Mouse (Mus musculus) layer of hippocampus, adult 9-10 months (tissue): ENCODE results near the gene Slc35b1.
"Not testable (repeated sequence)": the region's sequence is repeated elsewhere in the genome, so short reads cannot be mapped to it uniquely, and the experiment has no call there.

ENCODE experiments used
- DNase-seq: peaks from one replicate; pipeline ENCODE4 v3.0.0; 2022; ENCODE audit warnings: low spot score

Slc35b1 gene

DNA sequence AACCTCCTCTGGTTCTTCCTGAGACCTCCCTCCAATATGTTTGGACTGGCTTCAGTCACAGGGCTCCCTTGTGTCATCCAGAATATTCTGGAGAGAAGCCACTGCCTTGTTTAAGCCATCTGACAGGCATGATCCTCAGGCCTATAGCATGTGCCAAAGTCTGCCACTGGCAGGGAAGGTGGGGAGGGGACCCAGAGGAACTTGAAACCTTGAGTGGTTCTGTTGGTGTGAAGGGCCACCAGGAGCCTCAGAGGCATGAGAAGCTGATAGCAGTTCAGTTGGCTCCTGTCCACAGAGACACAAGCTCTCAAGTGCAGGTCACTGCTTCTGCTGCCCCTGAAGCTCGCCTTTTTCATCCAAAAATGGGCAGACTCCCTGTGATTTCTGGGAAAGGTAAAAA, 12.1 kb downstream of the Slc35b1 start:
- no peak for DNase-seq

DNA sequence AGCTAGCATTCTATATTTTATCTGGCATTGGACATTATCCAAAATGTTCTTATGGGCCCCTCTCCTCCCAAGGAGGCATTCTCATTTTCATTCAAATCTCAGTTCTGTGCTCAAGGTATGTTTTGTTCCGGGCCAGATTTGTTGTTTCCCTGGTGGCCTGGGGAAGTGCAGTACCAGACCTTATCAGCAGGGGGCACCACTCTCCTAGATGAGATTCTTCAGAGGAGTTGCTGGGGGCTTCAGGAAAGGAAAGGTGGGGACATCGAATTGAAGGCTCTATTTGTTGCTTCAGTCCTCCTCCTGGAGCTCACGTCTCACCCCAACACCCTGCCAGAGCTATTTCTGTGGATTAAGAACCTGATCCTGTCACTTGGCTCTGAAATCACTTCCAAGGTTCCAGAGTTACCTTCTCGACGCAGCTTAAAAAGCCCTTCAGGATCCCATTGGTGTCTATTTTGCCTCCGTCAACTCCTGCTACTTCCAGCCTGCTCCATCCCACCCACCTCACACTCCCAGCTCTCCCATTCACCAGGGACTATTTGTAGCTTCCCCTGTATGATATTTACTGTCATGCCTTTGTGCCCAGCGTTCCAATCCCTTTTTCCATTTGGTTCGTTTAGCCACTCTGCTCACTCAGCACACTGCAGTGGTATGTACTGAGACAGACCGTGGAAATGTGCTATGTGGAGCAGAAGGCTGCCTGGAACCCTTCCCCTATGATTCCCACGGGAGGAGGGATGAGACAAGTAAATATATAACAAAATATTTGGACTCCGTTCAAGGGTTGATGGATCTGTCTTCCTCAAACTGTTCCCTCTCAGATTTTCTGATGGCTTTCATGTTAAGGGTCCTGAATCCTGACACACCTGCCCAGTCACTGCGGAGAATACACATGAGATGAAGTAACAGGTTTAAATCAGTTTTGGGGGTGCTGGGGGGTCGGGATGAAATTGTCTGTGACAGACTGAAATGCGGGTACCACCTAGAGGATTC, 13.6 kb downstream of the Slc35b1 start:
- DNase-seq: peak; percentile 62

DNA sequence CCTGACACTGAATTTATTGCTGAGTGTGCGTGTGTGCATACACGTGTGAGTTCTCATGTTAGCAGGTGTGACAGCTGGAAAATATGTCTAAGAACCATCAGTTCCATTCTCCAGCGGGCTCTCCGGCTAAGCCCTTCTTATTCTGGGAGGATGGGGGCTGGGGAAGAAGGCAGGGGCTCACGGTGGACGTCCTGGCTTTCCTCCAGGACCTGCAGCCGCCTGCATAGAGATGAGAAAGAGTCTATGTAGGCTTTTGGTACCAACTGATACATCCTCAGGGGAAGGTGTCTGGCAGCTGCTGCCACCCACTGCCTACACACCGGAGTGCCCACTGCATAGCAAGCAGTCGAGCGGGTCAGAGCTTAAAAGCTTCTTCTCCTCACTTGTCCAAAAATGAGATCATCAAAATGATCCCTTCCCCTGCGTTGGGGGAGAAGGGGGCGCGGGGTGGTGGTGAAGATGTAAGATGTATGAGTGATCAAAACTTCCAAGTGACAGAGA, 15.1 kb downstream of the Slc35b1 start:
- no peak for DNase-seq

DNA sequence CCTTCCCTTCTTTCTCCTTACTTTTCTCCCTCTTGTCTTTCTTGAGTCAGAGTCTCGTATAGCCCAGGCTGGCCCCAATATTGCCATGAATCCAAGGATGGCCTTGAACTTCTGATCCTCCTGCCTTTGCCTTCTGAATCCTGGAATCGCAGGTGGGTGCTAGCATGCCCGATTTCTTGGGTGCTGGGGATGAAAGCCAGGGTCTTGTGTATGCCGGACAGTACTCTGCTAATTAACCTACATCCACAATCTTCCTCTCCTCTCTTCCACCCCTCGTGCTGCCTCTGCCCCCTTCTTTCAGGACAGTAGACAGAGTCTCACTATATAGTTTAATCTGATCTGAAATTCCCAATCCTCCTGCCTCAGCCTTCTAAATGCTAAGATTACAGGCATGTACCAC, 17.1 kb downstream of the Slc35b1 start:
- DNase-seq: no peak

DNA sequence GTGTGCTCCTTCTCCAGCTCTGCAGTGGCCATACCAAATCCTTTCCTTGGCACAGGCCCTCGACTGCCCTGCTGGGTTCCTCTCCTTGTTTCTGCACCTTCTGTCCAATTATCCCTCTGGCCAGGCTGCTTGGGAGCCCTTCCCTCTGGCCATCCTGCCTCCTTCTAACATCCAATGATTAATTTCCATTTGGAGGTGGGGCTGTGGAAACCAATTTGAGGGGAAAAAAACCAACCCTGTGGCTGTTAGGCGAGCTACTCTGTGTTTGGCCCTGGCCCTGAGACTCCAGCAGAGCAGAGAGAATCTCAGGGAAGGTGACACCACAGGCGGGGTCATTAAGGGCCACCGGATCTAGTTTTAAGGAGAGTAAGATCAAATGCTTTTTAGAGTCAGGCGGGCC, 17.7 kb downstream of the Slc35b1 start:
- no peak for DNase-seq

DNA sequence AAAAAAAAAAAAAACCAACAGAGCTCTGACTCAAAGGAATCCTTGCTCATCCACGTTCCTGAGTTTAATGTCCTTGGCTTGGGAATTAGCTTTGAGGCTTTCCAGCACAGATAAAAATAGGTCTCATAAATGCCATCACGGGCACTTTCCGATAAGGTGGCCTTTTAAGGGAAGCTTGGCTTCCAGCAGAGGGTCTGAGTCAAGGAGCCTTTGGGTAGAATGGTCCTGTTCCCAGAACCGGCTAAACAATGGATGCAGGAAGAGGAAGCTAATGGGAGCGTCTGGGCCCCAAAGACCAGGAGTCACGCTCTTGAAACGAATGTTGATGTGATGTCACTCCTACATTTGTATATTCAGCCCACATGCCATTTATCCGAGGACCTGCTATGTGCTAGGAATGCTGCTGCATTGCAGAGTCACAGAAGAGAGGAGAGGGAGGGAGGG, 18.2 kb downstream of the Slc35b1 start:
- no peak for DNase-seq

DNA sequence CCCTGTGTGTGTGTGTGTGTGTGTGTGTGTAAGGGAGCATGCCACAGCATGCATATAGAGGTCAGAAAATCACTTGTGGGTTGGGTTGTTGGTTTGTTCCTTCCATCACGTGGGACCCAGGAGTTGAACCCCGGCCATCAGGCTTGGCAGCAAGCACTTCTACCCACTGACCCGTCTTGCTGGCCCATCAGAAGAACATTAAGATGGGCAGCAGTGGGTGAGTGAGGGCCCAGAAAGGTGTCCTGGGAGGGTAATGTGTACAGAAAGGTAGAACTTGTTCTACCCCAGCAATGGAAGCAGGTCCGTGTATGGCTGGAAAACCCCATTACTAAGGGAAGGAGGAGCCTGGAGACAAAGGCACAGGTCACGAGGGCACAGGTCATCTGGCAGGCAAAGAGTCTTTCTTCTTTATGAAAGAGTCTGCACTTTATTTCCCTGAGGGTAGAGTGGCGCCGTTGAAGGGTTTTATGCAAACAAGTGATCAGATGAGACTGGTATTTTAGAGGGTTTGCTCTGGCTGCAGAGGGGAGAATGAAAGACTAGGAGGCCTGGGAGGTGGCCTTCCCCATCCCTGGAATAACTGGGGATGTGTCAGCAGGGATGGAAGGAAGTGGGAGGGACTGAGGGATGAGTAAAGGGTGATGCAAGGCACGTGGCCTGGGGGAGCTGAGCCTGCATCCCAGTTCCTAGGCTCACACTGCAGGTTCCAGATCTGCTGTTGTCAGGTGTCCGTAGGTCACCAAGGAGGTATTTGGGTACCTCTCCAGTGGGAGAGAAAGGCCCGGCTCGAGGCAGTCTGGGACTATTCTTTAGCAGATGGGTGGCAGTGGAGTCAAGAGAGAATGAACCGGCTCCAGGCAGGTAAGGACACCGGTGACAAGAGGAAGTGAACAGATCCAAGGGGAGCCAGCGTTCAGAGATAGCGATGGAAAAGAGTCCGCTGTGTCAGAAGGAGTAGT, 19.2 kb downstream of the Slc35b1 start:
- DNase-seq: no peak

DNA sequence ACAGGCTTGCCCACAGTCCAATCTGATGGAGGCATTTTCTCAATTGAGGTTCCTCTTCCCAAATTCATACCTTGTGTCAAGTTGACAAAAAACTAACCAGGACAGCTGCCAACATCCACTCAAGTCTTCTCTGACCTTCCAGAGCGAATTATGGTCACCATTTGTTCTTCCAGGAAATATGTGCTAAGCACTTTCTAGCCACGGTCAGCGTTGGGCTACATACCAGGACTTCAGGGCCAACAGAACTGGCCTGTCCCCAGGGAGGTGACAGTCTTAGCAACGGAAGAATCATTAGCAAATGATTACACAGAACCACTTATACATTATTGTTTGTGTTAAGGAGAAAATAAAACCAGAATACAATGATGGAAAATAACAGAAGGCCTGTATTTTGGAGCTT, 21.3 kb downstream of the Slc35b1 start:
- DNase-seq: no peak

DNA sequence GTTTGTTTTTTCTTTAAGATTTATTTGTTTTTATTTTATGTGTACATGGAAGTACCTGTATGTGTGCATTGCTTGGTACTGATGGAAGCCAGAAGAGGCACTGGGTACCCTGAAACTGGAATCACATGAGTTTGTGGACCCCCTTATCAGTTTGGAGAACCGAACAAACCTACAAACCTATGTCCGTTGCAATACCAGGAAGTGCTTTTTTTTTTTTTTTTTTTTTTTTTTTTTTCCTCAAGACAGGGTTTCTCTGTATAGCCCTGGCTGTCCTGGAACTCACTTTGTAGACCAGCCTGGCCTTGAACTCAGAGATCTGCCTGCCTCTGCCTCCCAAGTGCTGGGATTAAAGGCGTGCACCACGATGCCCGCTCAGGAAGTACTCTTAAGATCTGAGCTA, 21.9 kb downstream of the Slc35b1 start:
- DNase-seq: not testable (repeated sequence)

DNA sequence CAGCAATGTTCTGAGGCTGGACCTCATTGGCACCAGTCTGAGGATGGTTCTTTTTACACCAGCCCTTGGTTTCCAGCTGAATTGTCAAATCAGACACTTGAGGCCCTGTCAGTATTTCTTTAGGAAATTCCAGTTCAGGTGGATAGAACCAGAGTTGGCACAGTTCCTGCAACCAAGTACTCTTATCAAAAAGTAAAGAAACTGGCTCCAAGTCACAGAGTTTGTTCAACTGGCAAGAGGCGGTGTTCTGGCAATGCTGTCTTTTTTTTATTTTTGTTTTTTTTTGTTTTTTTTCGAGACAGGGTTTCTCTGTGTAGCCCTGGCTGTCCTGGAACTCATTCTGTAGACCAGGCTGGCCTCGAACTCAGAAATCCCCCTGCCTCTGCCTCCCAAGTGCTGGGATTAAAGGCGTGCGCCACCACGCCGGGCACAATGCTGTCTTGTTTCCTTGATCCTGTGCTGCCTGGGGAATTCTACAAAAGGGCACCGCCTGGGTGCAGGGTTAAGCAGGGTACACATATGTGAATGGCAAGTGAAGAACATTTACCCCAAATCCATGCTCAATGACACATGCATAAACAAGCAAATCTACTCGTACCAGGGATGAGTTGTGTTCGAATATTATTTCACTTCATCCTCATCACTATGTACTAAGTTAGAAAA, 25.1 kb downstream of the Slc35b1 start:
- no peak for DNase-seq

DNA sequence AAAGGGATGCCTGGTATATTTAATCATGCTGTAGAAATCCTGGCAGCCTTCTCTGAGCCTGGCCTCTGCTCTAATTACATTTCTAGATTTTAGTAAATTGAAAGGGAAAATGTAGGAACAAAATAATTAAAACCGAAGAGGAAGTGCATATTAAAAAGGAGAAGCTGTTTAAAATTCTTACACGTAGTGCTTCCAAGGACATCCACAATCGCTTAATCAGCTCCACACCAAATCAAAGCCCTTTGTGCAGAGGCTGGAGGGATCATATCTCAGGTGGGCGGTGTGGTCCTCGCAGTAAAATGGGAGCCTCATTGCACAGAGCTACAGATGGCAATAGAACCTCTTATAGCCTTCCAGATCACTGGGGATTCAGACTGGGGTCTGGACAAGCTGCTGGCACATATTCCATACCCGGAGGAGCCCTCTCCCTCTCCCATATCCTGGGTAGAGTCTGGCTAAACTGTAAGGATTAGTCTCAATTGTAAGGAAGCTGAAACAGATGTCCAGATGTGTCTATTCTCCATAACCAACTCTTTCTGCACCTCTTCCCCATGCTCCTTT, 27.0 kb downstream of the Slc35b1 start:
- DNase-seq: no peak

DNA sequence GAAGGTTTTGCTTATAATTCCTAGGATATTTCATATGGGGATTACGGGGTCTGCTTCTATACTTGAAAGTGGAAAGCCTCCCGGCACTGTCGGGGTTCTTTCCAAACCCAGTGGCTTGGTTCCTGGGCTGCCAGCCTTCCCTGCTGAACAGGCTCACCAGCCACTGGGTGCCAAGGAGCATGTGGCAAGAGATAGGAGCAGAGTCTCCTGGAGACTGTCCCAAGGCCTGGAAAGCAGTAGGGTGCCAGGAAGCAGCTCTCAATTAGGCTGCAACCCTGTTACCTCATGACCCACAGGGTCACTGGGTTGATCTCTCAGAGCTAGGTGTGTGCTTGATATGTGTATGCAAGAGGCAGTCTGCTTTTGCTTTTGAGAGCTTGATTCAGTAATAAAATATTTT, 28.1 kb downstream of the Slc35b1 start:
- no peak for DNase-seq

DNA sequence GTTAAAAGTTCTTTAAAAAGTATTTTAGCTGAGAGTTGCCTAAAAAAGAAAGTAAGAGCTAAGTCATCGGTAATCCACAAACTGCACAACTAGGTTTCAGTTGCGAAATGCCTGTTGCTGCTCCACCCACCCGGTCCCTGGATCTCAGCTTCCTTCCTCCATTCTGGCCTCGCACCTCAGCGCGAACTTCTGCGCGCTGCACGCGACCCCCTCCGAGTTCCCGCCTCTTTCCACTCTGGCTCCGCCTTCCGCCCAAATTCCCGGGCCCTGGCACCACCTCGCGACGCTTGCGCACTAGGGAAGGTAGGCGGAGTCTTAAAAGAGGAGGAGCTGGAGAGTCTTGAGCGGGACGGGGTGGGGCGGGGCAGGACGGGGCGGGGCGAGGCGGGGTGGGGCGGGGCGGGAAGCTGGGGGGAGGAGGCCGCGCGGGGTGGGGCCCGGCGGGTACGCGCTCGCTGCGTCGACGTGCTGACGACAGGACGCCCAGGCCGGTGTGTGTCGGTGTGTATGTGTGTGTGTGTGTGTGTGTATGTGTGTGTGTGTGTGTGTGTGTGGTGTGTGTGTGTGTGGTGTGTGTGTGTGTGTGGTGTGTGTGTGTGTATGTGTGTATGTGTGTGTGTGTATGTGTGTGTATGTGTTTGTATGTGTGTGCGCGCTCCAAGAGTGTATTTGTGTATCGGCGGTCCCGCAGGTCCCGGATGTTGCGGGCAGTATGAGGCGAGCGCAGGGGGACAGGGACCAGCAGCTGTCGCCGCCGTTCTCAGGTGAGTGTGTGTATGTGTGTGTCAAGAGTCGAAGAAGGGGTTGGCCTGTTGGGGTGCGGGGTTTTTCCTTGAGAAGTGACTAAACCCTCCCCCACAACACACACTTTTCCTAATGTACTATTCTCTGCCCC, 29.4 kb downstream of the Slc35b1 start, which contains the start of gene Spop:
TSS of gene Spop (plus strand) at position 440 of the 895 bp plus-strand sequence.
- DNase-seq: peak; percentile 55

DNA sequence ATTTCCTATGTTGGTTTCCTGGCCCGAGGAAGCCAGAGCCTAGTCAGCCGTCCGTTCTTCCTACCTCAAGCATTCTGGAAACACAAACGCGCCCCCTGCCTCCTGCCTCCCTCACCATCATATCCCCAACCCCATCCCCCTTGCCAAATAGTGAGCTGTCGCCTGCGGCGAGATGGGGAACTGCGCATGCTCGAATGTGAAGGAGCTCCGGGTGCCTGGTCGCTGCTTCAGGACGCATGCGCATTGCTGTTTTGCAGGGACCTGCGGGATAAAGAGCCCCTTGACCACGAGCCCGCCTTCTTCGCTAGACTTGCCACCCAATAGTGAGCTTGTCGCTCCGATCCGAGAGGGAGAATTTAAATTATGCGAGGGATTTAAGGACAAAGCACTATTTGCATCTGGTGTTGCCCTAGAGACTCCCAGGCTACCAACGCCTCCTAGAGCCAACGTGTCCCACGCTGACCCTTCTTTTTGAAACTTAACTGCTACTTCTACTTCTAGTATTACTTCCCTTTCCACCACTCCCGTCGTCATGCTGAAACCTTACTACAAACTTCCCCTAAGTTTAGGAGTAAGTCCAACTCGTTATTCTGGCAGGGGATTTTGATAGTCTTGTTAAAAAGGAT, 30.2 kb downstream of the Slc35b1 start:
- peak; percentile 91 for DNase-seq

DNA sequence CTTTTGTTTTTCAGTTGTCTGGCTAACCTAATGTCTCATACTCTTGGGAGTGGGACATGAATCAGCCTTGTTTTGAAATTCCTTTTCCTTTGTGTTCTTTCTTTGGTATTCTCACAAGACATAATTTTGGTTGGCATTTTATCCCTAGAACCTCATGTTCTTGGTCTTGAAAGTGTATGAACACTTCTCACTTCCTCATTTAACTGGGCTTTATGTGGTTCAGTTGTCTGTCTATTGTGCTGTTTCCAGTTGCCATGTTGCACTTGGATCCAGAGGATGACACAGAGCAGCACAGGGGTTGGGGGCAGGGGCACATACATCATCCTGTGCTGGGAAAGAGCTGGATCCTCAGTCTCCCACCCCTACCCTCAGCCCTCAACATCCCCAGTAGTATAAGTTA, 31.4 kb downstream of the Slc35b1 start:
- DNase-seq: no peak

DNA sequence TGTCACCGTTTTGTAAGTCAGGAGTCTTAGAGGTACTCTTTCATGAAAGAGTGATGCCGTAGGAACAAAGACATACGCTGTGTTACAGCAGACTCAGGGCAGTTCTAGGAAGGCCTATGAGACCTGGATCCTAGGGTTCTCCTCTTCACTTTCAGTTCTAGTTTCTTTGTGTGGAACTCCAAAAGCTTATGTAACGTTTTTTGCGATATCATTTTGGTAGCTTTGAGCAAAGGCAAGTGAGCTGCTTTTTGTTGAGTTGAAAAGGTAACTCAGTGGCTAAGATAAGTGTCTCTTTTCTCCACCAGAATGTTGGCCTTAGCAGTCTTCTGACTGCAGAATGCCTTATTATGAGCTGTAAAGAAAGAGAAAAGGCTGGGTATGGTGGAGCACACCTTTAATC, 32.8 kb downstream of the Slc35b1 start:
- no peak for DNase-seq

DNA sequence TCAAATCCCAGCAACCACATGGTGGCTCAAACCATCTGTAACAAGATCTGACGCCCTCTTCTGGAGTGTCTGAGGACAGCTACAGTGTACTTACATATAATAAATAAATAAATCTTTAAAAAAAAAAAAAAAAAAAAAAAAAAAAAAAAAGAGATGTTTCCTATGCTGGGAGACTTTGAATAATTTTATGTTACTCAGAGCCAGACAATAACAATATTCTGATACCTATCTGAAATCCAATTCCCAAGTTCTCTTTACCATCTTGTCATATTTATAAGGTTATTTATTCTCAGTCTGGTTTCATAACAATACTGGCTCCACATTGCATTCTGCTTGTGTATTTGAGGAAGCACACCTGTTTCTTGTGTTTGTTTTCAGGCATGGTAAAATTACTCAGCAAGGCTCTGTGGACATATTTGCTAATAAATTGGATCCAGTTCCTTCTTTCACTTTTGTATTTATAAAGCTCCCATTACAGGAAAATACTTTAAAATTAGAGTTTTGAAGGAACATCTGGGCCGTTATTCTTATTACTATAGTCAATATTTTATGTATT, 36.5 kb downstream of the Slc35b1 start:
- no peak for DNase-seq

DNA sequence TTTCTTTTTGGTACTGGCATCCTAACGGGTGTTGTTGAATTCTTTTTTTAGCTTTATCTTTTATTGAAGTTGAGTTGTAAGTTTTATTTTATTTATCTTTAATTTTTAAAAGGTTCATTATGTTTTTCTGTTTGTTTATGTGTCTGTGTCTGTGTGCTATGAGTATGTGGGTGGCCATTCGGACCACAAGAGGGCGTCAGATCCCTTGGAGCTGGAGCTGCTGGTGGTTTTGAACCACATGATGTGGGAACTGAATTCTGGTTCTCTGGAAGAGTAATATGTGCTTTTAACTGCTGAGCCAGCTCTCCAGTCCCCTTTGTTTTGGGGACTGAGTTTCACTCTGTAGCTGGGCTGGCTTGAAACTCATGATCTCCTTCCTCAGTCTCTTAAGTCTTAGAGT, 39.0 kb downstream of the Slc35b1 start:
- no peak for DNase-seq

DNA sequence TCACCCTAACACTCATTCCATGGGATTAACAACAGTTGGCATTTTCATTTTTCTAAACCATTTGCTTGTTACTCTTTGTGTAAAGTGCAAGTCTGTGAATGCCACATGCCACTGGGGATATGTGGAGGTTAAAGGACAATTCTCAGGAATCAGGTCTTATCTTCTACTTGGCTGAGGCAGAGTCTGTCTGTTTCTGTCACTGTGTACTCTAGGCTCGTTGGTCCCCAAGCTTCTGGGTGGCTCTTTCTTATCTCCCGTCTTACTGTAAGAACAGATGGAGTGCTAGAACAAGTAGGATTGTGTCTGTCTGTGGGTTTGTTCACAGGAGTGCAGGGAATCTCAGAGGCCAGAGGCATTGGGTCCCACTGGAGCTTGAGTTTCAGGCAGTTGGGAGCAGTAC, 46.9 kb downstream of the Slc35b1 start:
- no peak for DNase-seq

DNA sequence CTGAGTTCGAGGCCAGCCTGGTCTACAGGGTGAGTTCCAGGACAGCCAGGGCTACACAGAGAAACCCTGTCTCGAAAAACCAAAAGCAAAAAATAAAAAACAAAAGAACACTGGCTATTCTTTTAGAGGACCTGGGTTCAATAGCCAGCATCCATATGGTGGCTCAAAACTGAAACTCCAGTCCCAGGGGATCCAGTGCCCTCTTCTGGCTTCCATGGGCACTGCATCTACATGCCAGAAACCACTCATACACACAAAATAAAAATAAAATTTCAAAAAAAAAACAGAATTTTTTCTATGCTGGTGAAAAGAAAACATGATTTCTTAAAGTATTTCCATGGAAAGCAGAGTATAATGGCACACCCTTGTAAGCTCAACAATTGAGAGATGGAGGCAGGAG, 47.7 kb downstream of the Slc35b1 start:
- DNase-seq: no peak
